Mouse (Mus musculus): ENCODE results near the gene Ankrd33b. TPM values are rescaled to one million over a fixed set of nuclear protein-coding genes. Genes with fewer than 3 reads are reported as not detected.

Ankrd33b gene
- polyA plus RNA-seq, 1 experiment from 2014 or later = 0.57 TPM

DNA sequence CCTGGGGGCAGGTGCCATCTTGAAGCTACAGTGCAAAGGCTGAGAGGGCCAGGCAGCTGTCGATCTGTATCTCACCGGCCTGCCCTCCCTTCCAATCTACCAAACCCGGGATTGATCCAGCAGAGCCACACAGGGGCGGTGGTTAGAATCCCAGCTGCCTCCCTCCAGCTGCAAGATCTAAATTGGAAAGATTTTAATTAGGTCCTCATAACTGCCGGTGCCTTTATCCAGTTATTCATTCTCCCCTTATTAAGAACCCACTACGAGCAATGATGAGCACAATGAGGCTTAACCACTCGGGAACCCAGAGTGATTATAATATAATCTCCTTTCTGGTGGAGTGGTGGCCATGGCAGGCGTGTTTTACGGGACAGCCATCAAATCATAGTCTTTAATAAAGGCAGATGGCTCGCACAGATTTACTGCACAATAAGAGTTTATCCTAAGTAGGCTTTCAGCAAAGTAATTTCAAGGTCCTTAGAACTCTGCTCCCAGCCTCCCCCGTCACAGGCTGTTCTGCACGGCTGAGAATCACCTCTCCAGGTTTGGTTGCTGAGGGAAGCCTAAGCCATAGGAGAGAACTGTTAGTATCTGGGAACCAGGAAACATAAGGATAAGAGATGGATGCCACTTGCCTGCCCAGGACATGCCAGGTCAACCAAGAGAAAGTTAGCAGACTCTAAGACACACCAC, 34.8 kb upstream of the Ankrd33b start:
- ATAC-seq (ENCODE audit: low FRiP score) = peak; percentile 74
- no peak overlapping the region for H3K27ac ChIP-seq (ENCODE audit: low read depth, low read length)
- no peak for DNase-seq (ENCODE audit: low spot score, missing footprints)

DNA sequence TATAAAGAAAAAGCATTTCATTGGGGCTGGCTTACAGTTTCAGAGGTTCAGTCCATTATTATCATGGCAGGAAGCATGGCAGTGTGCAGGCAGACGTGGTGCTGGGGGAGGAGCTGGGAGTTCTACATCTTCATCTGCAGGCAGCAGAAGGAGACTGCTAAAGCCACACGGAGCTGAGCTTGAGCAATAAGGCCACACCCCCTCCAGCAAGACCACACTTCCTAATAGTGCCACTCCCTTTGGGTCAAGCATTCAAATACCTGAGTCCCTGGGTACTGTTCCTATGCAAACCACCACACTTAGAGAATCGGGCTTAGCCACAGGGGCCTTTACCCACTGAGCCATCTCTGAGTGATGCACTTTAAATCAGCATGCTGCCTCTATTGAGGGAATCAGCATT, 33.4 kb upstream of the Ankrd33b start:
- Histone ChIP-seq H3K9me3 (ENCODE audit: control insufficient read depth, low read length) (no peaks in the 10 kb centered on the region), H3K4me2 (no peak overlapping the region), H3K27ac (ENCODE audit: low read depth, low read length) (no peak overlapping the region), H3K4me3 (ENCODE audit: low read depth, low read length) (no peak overlapping the region), H3K27me3 (ENCODE audit: control insufficient read depth, insufficient read depth, low read length) (no peaks in the 10 kb centered on the region), H3K4me1 (ENCODE audit: control insufficient read depth, insufficient read depth, low read length) (no peaks in the 10 kb centered on the region), H3K36me3 (ENCODE audit: control insufficient read depth, insufficient read depth, low read length) (no peaks in the 10 kb centered on the region), H3K9ac (ENCODE audit: low read length) (no peak overlapping the region)
- DNase-seq (ENCODE audit: low spot score, missing footprints) = no peak
- WGBS = 40% methylated on average over 3 of the region's 3 CpGs
- no peak for ATAC-seq (ENCODE audit: low FRiP score)

More for the DNA sequence above, 34.8 kb upstream of the Ankrd33b start:
- 59% methylated on average over 12 of the region's 12 CpGs for WGBS
- H3K4me3 ChIP-seq (ENCODE audit: low read depth, low read length) = no peak overlapping the region
- no peaks in the 10 kb centered on the region for H3K36me3 ChIP-seq (ENCODE audit: control insufficient read depth, insufficient read depth, low read length)
- no peak overlapping the region for H3K4me2 ChIP-seq
- H3K9me3 ChIP-seq (ENCODE audit: control insufficient read depth, low read length) = no peaks in the 10 kb centered on the region
- H3K9ac ChIP-seq (ENCODE audit: low read length) = no peak overlapping the region
- H3K27me3 ChIP-seq (ENCODE audit: control insufficient read depth, insufficient read depth, low read length) = no peaks in the 10 kb centered on the region
- H3K4me1 ChIP-seq (ENCODE audit: control insufficient read depth, insufficient read depth, low read length) = no peaks in the 10 kb centered on the region

DNA sequence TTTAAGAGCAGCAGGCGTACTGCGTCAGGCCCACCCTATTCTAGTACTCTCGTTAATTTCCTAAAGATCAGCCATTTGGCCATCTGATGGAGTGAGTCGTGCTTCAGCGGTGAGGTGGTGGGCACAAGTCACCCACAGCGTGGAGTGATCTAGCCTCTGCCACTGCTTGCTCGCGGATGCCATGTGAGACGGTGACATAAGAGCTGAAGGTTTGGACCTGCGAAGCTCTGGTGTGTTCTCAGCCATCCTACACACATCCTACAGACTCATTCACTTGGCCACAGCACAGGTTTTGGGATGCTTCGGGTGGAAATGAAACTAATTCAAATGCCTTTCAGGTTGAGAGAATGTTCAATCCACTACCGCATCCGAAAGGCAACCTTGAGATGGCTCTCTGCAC, 31.2 kb upstream of the Ankrd33b start:
- 94% methylated on average over 13 of the region's 13 CpGs for WGBS
- Histone ChIP-seq H3K4me2 (no peak overlapping the region), H3K4me3 (ENCODE audit: low read depth, low read length) (no peak overlapping the region), H3K9me3 (ENCODE audit: control insufficient read depth, low read length) (no peaks in the 10 kb centered on the region), H3K36me3 (ENCODE audit: control insufficient read depth, insufficient read depth, low read length) (no peaks in the 10 kb centered on the region), H3K27ac (ENCODE audit: low read depth, low read length) (no peak overlapping the region), H3K27me3 (ENCODE audit: control insufficient read depth, insufficient read depth, low read length) (no peaks in the 10 kb centered on the region), H3K4me1 (ENCODE audit: control insufficient read depth, insufficient read depth, low read length) (no peaks in the 10 kb centered on the region), H3K9ac (ENCODE audit: low read length) (no peak overlapping the region)
- no peak for DNase-seq (ENCODE audit: low spot score, missing footprints)
- no peak for ATAC-seq (ENCODE audit: low FRiP score)

DNA sequence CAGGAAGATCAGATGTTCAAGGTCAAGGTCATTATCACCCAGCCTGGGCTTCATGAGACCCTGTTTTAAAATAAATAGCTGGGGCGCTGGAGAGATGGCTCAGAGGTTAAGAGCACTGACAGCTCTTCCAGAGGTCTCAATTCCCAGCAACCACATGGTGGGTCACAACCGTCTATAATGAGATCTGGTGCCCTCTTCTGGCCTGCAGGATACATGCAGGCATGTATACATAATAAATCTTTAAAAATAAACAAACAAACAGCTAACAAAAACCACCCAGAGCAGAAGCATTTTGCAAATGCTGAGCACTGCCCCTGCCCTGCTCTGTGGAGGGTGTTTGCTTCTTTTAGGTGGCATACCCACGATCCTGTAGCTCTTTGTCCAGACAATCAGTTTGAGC, 29.9 kb upstream of the Ankrd33b start:
- H3K27me3 ChIP-seq (ENCODE audit: control insufficient read depth, insufficient read depth, low read length) = no peaks in the 10 kb centered on the region
- H3K4me1 ChIP-seq (ENCODE audit: control insufficient read depth, insufficient read depth, low read length) = no peaks in the 10 kb centered on the region
- no peaks in the 10 kb centered on the region for H3K9me3 ChIP-seq (ENCODE audit: control insufficient read depth, low read length)
- ATAC-seq (ENCODE audit: low FRiP score) (no peak), DNase-seq (ENCODE audit: low spot score, missing footprints) (no peak)
- H3K4me2 ChIP-seq = no peak overlapping the region
- H3K36me3 ChIP-seq (ENCODE audit: control insufficient read depth, insufficient read depth, low read length) = no peaks in the 10 kb centered on the region
- H3K9ac ChIP-seq (ENCODE audit: low read length) = no peak overlapping the region
- H3K4me3 ChIP-seq (ENCODE audit: low read depth, low read length) = no peak overlapping the region
- no peak overlapping the region for H3K27ac ChIP-seq (ENCODE audit: low read depth, low read length)
- 68% methylated on average over 3 of the region's 3 CpGs for WGBS

DNA sequence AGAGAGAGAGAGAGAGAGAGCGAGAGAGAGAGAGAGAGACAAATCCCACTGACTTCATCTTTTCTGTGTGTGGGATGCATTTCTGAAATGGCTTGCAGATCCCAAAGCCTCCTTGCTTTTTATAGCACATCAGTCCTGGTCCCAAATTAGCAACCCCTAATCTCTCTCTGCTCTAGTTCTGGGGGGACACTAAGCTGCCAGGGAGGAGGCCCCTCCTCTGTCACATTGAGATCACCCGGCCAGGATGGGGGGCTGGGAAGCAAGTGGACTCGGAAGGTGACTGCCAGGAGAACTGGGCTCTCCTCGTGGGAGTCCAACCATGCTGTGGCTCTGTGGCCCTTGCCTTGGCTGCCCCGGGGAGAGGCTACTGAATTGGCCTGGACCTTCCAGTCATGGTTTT, 29.2 kb upstream of the Ankrd33b start:
- no peaks in the 10 kb centered on the region for H3K27me3 ChIP-seq (ENCODE audit: control insufficient read depth, insufficient read depth, low read length)
- H3K4me1 ChIP-seq (ENCODE audit: control insufficient read depth, insufficient read depth, low read length) = no peaks in the 10 kb centered on the region
- H3K4me3 ChIP-seq (ENCODE audit: low read depth, low read length) = no peak overlapping the region
- no peak overlapping the region for H3K27ac ChIP-seq (ENCODE audit: low read depth, low read length)
- H3K9me3 ChIP-seq (ENCODE audit: control insufficient read depth, low read length) = no peaks in the 10 kb centered on the region
- H3K36me3 ChIP-seq (ENCODE audit: control insufficient read depth, insufficient read depth, low read length) = no peaks in the 10 kb centered on the region
- ATAC-seq (ENCODE audit: low FRiP score) (no peak), DNase-seq (ENCODE audit: low spot score, missing footprints) (no peak)
- 75% methylated on average over 5 of the region's 5 CpGs for WGBS
- no peak overlapping the region for H3K9ac ChIP-seq (ENCODE audit: low read length)
- no peak overlapping the region for H3K4me2 ChIP-seq

DNA sequence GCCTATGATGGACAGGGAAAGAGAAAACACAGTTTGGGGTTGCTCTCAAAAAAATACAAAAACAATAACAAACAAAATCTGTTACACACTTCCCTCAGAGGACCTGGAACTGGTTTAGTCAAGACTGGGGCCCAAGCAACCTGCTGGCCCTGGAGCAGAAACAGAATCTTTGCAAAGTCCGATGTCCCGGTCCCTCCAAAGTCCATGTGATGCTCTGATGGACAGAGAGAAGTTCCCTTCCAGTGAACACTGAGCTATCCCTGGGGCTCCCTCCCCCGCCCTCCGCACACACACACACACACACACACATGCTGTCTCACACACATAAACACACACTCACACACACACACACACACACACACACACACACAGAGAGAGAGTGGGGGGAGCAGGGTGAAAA, 28.5 kb upstream of the Ankrd33b start:
- no peak overlapping the region for H3K9ac ChIP-seq (ENCODE audit: low read length)
- WGBS = 91% methylated on average over 4 of the region's 4 CpGs
- no peaks in the 10 kb centered on the region for H3K9me3 ChIP-seq (ENCODE audit: control insufficient read depth, low read length)
- no peak overlapping the region for H3K4me3 ChIP-seq (ENCODE audit: low read depth, low read length)
- no peak overlapping the region for H3K27ac ChIP-seq (ENCODE audit: low read depth, low read length)
- no peaks in the 10 kb centered on the region for H3K4me1 ChIP-seq (ENCODE audit: control insufficient read depth, insufficient read depth, low read length)
- DNase-seq (ENCODE audit: low spot score, missing footprints) = no peak
- ATAC-seq (ENCODE audit: low FRiP score) = no peak
- H3K36me3 ChIP-seq (ENCODE audit: control insufficient read depth, insufficient read depth, low read length) = no peaks in the 10 kb centered on the region
- H3K4me2 ChIP-seq = no peak overlapping the region
- H3K27me3 ChIP-seq (ENCODE audit: control insufficient read depth, insufficient read depth, low read length) = no peaks in the 10 kb centered on the region

DNA sequence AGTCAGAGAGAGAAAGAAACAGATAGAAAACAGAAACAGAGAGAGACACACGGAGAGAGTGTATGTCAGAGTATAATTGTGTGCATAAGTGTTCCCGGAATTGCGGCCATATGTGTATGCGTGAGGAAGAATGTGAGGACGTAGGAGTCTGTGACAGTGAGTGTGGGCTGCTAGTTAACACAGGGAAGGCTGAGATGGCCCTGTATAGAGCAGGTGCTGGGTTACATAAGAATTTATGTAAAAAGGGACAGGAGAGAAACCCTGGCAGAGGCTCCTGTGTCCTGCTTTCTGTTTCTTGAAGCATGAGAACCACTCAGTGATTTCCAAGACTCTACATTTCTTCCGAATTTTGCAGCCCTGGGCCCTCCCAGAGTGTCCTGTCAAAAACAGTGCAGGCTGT, 25.9 kb upstream of the Ankrd33b start:
- Histone ChIP-seq H3K4me3 (ENCODE audit: low read depth, low read length) (no peak overlapping the region), H3K9me3 (ENCODE audit: control insufficient read depth, low read length) (no peaks in the 10 kb centered on the region), H3K9ac (ENCODE audit: low read length) (no peak overlapping the region), H3K4me1 (ENCODE audit: control insufficient read depth, insufficient read depth, low read length) (no peaks in the 10 kb centered on the region), H3K27me3 (ENCODE audit: control insufficient read depth, insufficient read depth, low read length) (no peaks in the 10 kb centered on the region), H3K36me3 (ENCODE audit: control insufficient read depth, insufficient read depth, low read length) (no peaks in the 10 kb centered on the region), H3K4me2 (no peak overlapping the region), H3K27ac (ENCODE audit: low read depth, low read length) (no peak overlapping the region)
- 88% methylated on average over 6 of the region's 6 CpGs for WGBS
- no peak for ATAC-seq (ENCODE audit: low FRiP score)
- no peak for DNase-seq (ENCODE audit: low spot score, missing footprints)

DNA sequence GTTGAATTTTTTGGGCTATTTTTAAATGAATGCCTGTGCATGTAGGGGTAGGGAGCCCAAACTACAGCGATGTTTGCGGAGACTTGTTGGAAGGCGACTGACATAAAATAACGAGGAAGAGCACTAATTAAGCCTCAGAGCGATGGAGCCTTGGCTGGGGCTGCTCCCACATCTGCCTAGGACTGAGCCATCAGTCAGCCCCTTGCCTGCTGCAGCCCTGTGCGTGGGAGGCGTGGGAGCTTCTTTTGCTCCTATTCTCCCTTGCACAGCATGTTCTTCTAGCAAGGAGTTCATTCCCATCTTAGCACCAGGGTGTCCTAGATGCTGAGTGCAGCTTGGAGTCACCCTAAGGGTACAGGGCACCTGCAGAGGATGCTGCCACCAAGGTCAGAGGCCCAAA, 25.2 kb upstream of the Ankrd33b start:
- Histone ChIP-seq H3K36me3 (ENCODE audit: control insufficient read depth, insufficient read depth, low read length) (no peaks in the 10 kb centered on the region), H3K4me2 (no peak overlapping the region), H3K9me3 (ENCODE audit: control insufficient read depth, low read length) (no peaks in the 10 kb centered on the region), H3K4me3 (ENCODE audit: low read depth, low read length) (no peak overlapping the region), H3K27me3 (ENCODE audit: control insufficient read depth, insufficient read depth, low read length) (no peaks in the 10 kb centered on the region), H3K4me1 (ENCODE audit: control insufficient read depth, insufficient read depth, low read length) (no peaks in the 10 kb centered on the region), H3K27ac (ENCODE audit: low read depth, low read length) (no peak overlapping the region), H3K9ac (ENCODE audit: low read length) (no peak overlapping the region)
- DNase-seq (ENCODE audit: low spot score, missing footprints) = no peak
- ATAC-seq (ENCODE audit: low FRiP score) = no peak
- 88% methylated on average over 7 of the region's 7 CpGs for WGBS

DNA sequence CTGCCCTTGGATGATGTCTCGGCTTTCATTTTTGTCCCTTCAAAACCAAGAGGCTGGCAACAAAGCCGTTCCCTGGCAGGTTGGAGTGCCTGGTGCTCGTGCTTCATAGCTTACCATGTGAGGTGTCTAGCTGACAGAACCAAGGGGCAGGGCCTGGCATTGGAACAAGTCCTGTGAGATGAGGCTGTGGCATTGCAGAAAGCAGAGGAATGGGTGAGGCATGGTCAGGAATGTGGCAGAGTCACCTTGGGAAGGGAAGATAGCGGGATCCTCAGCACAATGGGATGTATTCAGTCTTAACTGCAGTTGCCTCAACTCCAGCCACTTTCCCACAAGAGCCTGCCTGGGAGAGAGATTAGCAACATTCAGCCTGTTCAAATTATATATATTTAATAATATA, 24.6 kb upstream of the Ankrd33b start:
- Histone ChIP-seq H3K27ac (ENCODE audit: low read depth, low read length) (no peak overlapping the region), H3K4me3 (ENCODE audit: low read depth, low read length) (no peak overlapping the region), H3K9me3 (ENCODE audit: control insufficient read depth, low read length) (no peaks in the 10 kb centered on the region; the same call in 1 of the 2 replicates), H3K4me1 (ENCODE audit: control insufficient read depth, insufficient read depth, low read length) (no peaks in the 10 kb centered on the region), H3K36me3 (ENCODE audit: control insufficient read depth, insufficient read depth, low read length) (no peaks in the 10 kb centered on the region), H3K9ac (ENCODE audit: low read length) (no peak overlapping the region), H3K4me2 (no peak overlapping the region), H3K27me3 (ENCODE audit: control insufficient read depth, insufficient read depth, low read length) (no peaks in the 10 kb centered on the region)
- DNase-seq (ENCODE audit: low spot score, missing footprints) (no peak), ATAC-seq (ENCODE audit: low FRiP score) (no peak)
- 86% methylated on average over 4 of the region's 4 CpGs for WGBS
